Mouse (Mus musculus) hindbrain, embryonic 15.5 days (tissue): ENCODE measurements at regions not wholly inside any gene's neighbourhood (a gene's known extent, or its start where the extent isn't known, plus 50 kb on each side); places are given as distances from the start of the nearest gene placed in this dataset.

Experiments
- ATAC-seq: fragments of 200-750 bp; cut with Nextera tagmentation; 2 replicates; pipeline ENCODE4 v1.8.0; 2017; ENCODE audit warnings: low read depth, moderate number of reproducible peaks, moderate TSS enrichment; ENCODE audit not compliant: low FRiP score
- H3K27ac ChIP-seq: fragments of 300-500 bp; sonication (generic); replicated peaks from 2 replicates; pipeline ENCODE4 v1.5.1; 2015; ENCODE audit warnings: mild to moderate bottlenecking, inconsistent platforms
- H3K27me3 ChIP-seq: fragments of 300-500 bp; sonication (generic); 2 replicates; pipeline ENCODE4 v1.6.1; 2015; ENCODE audit warnings: control low read depth, inconsistent platforms
- H3K36me3 ChIP-seq: fragments of 300-500 bp; sonication (generic); 2 replicates; pipeline ENCODE4 v1.6.1; 2015; ENCODE audit warnings: control low read depth, inconsistent platforms
- H3K4me1 ChIP-seq: fragments of 300-500 bp; sonication (generic); replicated peaks from 2 replicates; pipeline ENCODE4 v1.6.1; 2015; ENCODE audit warnings: control low read depth, inconsistent platforms
- H3K4me2 ChIP-seq: fragments of 300-500 bp; sonication (generic); 2 replicates; pipeline ENCODE4 v1.6.1; 2015; ENCODE audit warnings: moderate library complexity, mild to moderate bottlenecking, inconsistent platforms
- H3K4me3 ChIP-seq: fragments of 300-500 bp; sonication (generic); 2 replicates; pipeline ENCODE4 v1.5.1; 2015; ENCODE audit warnings: mild to moderate bottlenecking, inconsistent platforms
- H3K9ac ChIP-seq: fragments of 300-500 bp; sonication (generic); 2 replicates; pipeline ENCODE4 v1.6.1; 2015; ENCODE audit warnings: inconsistent platforms
- H3K9me3 ChIP-seq: fragments of 300-500 bp; sonication (generic); 2 replicates; pipeline ENCODE4 v1.6.1; 2016; ENCODE audit warnings: control low read depth, inconsistent platforms
- WGBS: fragments of 180-500 bp; shearing (Covaris S2); methylation state at CpG from one replicate; pipeline ENCODE4 v1.1.7; 2015; 5-methylcytosine and 5-hydroxymethylcytosine counted together

DNA sequence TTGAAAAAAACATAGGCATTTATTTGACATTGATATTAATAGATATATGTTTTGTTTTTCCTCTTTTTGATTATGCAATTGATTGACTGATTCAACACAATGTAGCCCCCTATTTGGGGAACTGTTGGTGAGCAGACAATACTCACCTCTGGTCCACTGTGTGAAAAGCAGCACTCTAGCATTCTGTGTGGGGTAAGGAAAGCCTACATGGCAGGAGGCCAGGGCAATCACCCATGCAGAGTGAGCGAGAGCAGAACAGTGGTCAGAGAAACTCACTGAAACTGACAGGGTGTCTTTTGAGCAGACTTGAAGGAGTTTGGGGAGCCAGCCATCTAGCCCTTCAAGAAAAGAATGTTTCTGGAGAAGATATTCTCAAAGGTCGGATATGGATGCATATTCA lies 73.2 kb upstream of the Azi2 start:
- Histone ChIP-seq H3K4me3 (no peak overlapping the region), H3K27me3 (no peaks in the 10 kb centered on the region), H3K9me3 (no peaks in the 10 kb centered on the region), H3K9ac (no peak overlapping the region), H3K27ac (no peak overlapping the region), H3K4me1 (peaks cover 5% of the 10 kb centered on the region), H3K4me2 (no peak overlapping the region), H3K36me3 (no peaks in the 10 kb centered on the region)
- WGBS, result 64% methylated on average over 2 of the region's 2 CpGs
- ATAC-seq, result no peak

DNA sequence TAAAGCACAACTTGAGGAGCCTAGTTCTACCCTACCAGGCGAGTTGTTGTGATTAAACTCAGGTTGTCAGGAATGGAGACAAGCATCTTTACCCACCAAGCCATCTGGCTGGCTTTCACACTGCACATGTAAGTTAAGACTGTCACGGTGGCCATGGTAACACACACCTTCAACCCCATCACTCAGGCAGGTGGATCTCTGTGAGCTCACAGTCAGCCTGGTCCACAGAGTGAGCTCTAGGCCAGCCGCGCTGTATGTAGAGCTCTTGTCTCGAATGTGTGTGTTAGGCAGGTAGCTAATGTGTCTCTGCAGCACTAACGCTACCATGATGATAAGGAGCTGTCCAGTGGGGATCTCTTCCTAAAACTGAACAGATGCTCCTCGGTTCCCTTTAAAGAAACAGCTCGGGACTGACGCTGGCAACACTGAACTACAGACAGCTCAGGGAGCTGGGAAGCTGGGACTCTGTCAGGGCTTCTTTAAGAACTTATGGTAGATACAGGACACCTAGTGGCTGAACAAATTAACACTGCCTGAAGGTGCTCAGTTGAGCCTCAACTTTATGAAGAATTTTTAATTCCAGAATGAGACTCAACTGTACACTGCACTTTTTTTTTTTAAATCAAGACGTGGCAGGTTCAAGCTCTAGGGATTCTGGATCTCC lies 73.8 kb upstream of the Azi2 start:
- no peak overlapping the region for H3K27ac ChIP-seq
- H3K4me1 ChIP-seq, result peaks cover 5% of the 10 kb centered on the region
- ATAC-seq, result peak; percentile 42
- 52% methylated on average over 10 of the region's 10 CpGs for WGBS
- H3K36me3 ChIP-seq, result no peaks in the 10 kb centered on the region
- no peak overlapping the region for H3K9ac ChIP-seq
- no peaks in the 10 kb centered on the region for H3K9me3 ChIP-seq
- no peaks in the 10 kb centered on the region for H3K27me3 ChIP-seq
- no peak overlapping the region for H3K4me3 ChIP-seq
- no peak overlapping the region for H3K4me2 ChIP-seq

DNA sequence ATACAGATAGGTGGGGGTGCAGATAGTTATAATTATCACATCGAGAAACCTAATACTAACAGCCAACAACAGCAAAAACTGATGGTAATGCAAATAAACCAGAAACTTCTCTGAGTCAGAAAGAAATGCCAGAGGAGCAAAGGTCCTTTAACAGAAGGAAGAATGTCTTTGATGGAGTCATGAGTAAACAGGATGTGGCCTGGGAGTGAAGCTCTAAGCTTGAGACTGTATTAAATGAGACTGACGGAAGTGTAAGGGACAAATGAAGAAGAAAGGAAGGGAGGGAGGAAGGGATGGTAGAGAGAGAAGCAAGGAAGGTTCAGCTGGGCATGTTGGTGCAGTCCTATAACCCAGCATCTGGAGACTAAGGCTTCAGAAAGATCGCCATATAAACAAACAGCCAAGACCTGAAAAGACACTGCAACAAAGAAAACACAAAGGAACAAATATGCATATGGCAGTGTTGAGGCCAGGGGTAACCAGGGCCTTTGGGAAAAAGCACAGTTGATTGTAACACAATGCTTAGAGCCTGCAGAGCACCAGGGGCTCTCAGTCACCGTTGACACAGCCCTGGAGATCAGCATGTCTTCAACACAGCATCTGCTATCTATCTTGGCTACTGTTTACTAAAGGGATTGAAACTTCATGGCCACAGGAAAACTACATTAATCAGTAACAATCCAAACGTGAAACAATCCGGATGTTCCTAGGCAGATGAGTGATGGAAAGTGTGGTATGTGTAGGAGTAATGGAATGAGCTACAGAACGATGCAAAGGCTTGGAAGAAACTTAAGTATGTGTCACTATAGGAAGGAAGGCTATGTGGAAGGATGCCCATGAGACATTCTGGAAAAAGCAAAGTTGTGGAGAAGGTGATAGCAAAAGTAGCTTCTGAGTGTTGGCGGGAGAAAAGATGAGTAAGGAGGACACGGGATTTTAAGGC lies 77.9 kb upstream of the Azi2 start:
- WGBS, result 61% methylated on average over 9 of the region's 9 CpGs
- no peak overlapping the region for H3K4me3 ChIP-seq
- no peak overlapping the region for H3K27ac ChIP-seq

DNA sequence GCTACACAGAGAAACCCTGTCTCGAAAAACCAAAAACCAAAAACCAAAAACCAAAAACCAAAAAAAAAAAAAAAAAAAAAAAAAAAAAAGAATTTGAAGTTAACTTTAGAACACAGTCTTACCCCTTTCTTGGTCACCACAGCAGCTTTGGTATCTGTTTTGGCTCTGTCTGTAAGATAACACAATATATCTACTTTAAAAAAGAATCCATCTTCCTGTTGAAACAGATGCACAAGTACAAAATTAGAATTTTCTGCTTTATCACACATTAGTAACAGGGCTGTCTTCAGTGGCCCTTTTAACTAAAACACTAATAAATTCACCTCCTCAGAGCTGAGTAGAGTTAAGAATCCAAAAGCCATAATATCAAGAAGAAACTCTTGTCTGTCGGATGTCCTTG lies 80.5 kb upstream of the Azi2 start:
- no peaks in the 10 kb centered on the region for H3K27me3 ChIP-seq
- no peaks in the 10 kb centered on the region for H3K9me3 ChIP-seq
- ATAC-seq, result no peak
- WGBS, result 94% methylated on average over 2 of the region's 2 CpGs
- H3K4me1 ChIP-seq, result peaks cover 8% of the 10 kb centered on the region
- H3K4me2 ChIP-seq, result no peak overlapping the region
- H3K9ac ChIP-seq, result no peak overlapping the region
- no peak overlapping the region for H3K27ac ChIP-seq
- no peak overlapping the region for H3K4me3 ChIP-seq
- no peaks in the 10 kb centered on the region for H3K36me3 ChIP-seq

More for the DNA sequence above, 77.9 kb upstream of the Azi2 start:
- Histone ChIP-seq H3K4me1 (peaks cover 5% of the 10 kb centered on the region), H3K36me3 (no peaks in the 10 kb centered on the region), H3K27me3 (no peaks in the 10 kb centered on the region), H3K4me2 (no peak overlapping the region), H3K9me3 (no peaks in the 10 kb centered on the region), H3K9ac (no peak overlapping the region)
- no peak for ATAC-seq

- Histone ChIP-seq H3K4me2 (no peak overlapping the region), H3K4me3 (no peak overlapping the region), H3K27me3 (no peaks in the 10 kb centered on the region), H3K36me3 (no peaks in the 10 kb centered on the region), H3K27ac (0 out of 2 replicates have a peak overlapping the region, but pooled peaks have one; percentile 23), H3K4me1 (peaks cover 8% of the 10 kb centered on the region), H3K9me3 (no peaks in the 10 kb centered on the region), H3K9ac (no peak overlapping the region)
- no peak for ATAC-seq
- WGBS, result 55% methylated on average over 2 of the region's 2 CpGs
These were observed 83.1 kb upstream of the Azi2 start for GRCm38 (mm10) chr9:117957195-117957594.

GRCm38 (mm10) chr9:117956691-117957090 lies 83.6 kb upstream of the Azi2 start:
- WGBS, result 23% methylated on average over 2 of the region's 2 CpGs
- no peak for ATAC-seq
- Histone ChIP-seq H3K36me3 (no peaks in the 10 kb centered on the region), H3K9ac (no peak overlapping the region), H3K27ac (0 out of 2 replicates have a peak overlapping the region, but pooled peaks have one; percentile 18), H3K9me3 (no peaks in the 10 kb centered on the region), H3K27me3 (no peaks in the 10 kb centered on the region), H3K4me2 (no peak overlapping the region), H3K4me3 (no peak overlapping the region), H3K4me1 (peaks cover 8% of the 10 kb centered on the region)

DNA sequence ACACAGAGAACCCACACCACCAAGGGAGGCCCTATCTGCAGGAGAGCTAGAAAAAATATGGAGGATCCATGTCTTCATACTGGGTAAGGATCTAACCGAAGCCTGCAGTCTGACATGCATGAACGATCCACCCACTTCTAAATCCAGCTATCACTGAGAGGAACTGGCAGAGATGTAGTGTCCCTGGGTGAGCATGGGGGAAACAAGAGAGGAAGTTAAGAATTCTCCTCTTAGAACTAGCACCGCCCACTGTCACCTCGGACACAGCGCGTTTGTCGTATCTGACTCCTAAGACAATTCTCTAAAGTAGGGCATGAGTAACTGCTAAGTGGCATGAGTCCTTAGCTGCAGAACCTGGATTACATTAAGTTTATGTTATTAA lies 112.8 kb upstream of the Azi2 start:
- H3K4me1 ChIP-seq, result peaks cover 4% of the 10 kb centered on the region; the same call in 1 of the 2 replicates
- ATAC-seq, result no peak
- H3K27me3 ChIP-seq, result no peaks in the 10 kb centered on the region
- 82% methylated on average over 7 of the region's 7 CpGs for WGBS
- no peak overlapping the region for H3K9ac ChIP-seq
- H3K4me2 ChIP-seq, result no peak overlapping the region
- H3K9me3 ChIP-seq, result no peaks in the 10 kb centered on the region
- H3K36me3 ChIP-seq, result no peaks in the 10 kb centered on the region
- no peak overlapping the region for H3K4me3 ChIP-seq
- no peak overlapping the region for H3K27ac ChIP-seq

DNA sequence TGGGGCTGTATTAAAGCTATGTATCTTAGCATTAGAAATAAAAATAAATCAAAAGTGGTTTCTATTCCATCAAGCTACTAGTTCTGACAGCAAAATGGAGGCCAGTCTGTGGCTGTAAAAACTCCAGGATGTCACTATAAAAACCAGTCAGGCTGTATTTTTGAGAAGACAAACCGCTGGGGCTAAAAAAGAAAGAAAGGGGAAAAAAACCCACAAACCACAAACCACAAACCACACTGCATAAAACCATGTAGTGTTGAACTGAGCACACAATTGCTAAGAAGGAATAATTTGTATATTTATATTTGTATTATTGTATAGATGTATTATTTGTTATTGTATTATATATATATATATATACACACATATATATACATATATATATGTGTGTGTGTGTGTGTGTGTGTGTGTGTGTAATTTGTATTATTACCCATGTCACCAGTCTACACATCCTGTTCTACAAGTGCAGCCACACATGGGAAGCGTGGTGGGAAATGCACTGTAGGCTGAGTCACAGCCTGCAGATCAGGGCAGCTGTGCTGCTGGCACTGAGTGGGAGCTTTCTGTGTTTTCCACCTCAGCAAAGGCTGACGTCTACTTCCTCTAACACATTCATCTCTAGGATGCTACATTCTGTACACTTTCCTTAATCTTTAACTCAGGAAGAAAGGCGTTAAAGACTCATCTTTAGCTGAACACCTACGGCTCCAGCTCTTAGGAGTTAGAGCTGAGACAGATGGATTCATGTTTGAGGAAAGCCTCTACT lies 113.4 kb upstream of the Azi2 start:
- Histone ChIP-seq H3K9ac (no peak overlapping the region), H3K4me1 (peaks cover 6% of the 10 kb centered on the region; the same call in 1 of the 2 replicates), H3K36me3 (no peaks in the 10 kb centered on the region), H3K4me3 (no peak overlapping the region), H3K4me2 (no peak overlapping the region), H3K27ac (no peak overlapping the region), H3K9me3 (no peaks in the 10 kb centered on the region), H3K27me3 (no peaks in the 10 kb centered on the region)
- whole genome bisulfite sequencing, result 80% methylated on average over 5 of the region's 5 CpGs
- no peak for ATAC-seq

DNA sequence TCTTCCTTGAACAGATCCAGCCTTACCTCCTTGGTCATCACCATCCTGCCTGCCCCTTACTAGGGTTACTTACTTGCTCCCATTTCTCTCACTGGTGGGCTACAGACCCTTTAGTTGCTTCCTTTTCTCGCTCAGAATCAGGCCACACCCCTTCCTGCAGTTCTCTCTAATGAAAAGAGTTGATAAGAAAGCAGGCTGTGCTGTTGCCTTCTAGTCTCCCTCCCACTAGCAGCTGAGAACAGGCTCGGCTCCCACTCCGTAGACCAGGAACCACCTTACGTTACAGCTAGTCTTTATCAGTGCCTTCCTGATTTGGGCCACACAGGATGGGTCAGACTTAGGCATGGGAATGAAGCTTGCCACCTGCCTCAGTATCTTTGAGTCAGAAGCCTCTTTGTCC lies 117.3 kb upstream of the Azi2 start:
- Histone ChIP-seq H3K4me3 (no peak overlapping the region), H3K36me3 (no peaks in the 10 kb centered on the region), H3K27me3 (no peaks in the 10 kb centered on the region), H3K4me1 (peaks cover 6% of the 10 kb centered on the region; the same call in 1 of the 2 replicates), H3K9ac (no peak overlapping the region), H3K9me3 (no peaks in the 10 kb centered on the region), H3K27ac (no peak overlapping the region), H3K4me2 (no peak overlapping the region)
- ATAC-seq, result no peak
- WGBS, result 58% methylated on average over 4 of the region's 4 CpGs

GRCm38 (mm10) chr9:117907895-117908424 lies 132.3 kb upstream of the Azi2 start:
- H3K4me2 ChIP-seq, result no peak overlapping the region

DNA sequence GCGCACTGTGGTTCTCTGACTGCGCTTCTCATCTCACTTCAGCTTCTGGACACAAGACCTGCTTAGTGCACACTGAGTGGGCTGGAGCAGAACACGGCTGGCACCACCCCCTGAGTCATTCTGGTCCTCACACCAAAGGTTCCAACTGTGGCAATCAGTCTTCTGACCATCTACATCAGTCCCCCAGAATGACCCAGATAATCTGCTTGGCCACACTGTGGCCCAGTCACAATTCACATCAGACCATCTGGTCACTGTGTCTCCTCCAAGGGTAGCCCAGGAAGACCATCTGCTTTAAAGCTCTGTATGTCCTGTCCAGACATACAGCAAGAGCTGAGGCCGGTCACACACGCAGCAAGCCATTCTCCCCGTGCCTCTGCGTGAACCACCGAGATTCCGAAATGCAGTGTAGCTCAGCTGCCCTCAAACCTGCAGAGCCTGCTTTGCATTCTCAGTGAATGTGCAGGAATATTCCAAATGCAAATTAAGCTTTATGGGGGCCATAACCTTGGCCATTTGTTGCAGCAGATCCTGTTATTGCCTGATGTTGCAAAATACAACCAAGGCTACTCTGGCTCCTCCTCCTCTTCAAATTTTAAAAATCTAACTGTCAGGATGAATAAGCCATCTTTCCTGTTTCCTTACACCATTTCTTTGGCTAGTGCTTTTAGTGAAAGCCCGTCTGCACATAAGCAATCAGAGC lies 135.1 kb upstream of the Azi2 start:
- Histone ChIP-seq H3K9me3 (no peaks in the 10 kb centered on the region), H3K4me3 (no peak overlapping the region), H3K36me3 (no peaks in the 10 kb centered on the region), H3K4me1 (no peaks in the 10 kb centered on the region), H3K27ac (no peak overlapping the region), H3K4me2 (no peak overlapping the region), H3K9ac (no peak overlapping the region), H3K27me3 (no peaks in the 10 kb centered on the region)
- WGBS, result 83% methylated on average over 10 of the region's 10 CpGs
- no peak for ATAC-seq

More at GRCm38 (mm10) chr9:117907895-117908424, 132.3 kb upstream of the Azi2 start:
- Histone ChIP-seq H3K36me3 (no peaks in the 10 kb centered on the region), H3K4me3 (no peak overlapping the region), H3K9ac (no peak overlapping the region), H3K4me1 (no peaks in the 10 kb centered on the region), H3K9me3 (no peaks in the 10 kb centered on the region), H3K27ac (no peak overlapping the region), H3K27me3 (no peaks in the 10 kb centered on the region)
- 93% methylated on average over 10 of the region's 10 CpGs for WGBS
- ATAC-seq, result no peak
